Mouse (Mus musculus): ENCODE measurements around the gene Mgarp.

The Mgarp gene

GRCm38 (mm10) chr3:51340552-51341267, 55.8 kb downstream of the Mgarp start, which contains the start of gene Elf2:
Gene Elf2, minus strand, starts transcription at chr3:51340663.
- DNase-seq (ENCODE audit: low spot score in 2 of 2): peak; percentile 74 to 75

- DNase-seq (ENCODE audit: low spot score in 2 of 2): peak in 1 of 2 experiments; percentile 38
These were observed 56.6 kb downstream of the Mgarp start for GRCm38 (mm10) chr3:51339734-51340551.

GRCm38 (mm10) chr3:51339378-51339733, 57.2 kb downstream of the Mgarp start:
- no peak for DNase-seq (ENCODE audit: low spot score in 2 of 2)

All from right cerebral cortex, adult 2 months (tissue).